Mouse (Mus musculus) layer of hippocampus, adult 18-20 months (tissue): Measurements from ENCODE around the gene Hcfc2. TPM values are rescaled to one million over a fixed set of nuclear protein-coding genes. Genes with fewer than 3 reads are reported as not detected.

ENCODE experiments used
- DNase-seq, 2 experiments: peaks; one replicate each; pipeline ENCODE4 v3.0.0; 2022; ENCODE audit warnings: low spot score in 2 of 2
- total RNA-seq, 2 experiments: library from RNA; stranded (reverse); gene quantifications; 2 replicates each; pipeline ENCODE4 v1.2.3; 2021

Hcfc2 gene
- total RNA-seq, 2 experiments from 2014 or later: 51.9 TPM

- DNase-seq: no peak
Measured at GRCm38 (mm10) chr10:82768901-82769300, 72.9 kb downstream of the Hcfc2 start.

DNA sequence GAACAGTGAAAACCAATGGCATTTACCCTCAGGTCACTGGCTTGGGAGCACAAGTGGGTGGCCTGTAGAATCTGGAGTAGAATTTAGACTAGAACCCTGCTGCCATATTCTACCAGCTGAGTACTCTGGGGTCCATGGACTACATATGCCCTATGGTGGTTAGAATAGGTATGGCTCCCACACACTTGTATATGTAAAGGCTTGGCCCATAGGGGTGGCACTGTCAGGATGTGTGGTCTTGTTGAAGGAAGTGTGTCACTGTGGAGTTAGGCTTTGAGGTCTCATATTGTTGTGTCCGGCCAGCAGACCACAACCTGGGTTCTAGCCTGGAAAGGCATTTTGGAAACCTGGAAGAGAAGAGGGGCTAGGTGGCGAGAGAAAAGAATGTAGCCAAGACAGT, 74.8 kb downstream of the Hcfc2 start:
- DNase-seq: no peak

- no peak for DNase-seq
Measured at GRCm38 (mm10) chr10:82771595-82772170, 75.7 kb downstream of the Hcfc2 start.

GRCm38 (mm10) chr10:82774841-82775240, 78.9 kb downstream of the Hcfc2 start:
- no peak for DNase-seq

DNA sequence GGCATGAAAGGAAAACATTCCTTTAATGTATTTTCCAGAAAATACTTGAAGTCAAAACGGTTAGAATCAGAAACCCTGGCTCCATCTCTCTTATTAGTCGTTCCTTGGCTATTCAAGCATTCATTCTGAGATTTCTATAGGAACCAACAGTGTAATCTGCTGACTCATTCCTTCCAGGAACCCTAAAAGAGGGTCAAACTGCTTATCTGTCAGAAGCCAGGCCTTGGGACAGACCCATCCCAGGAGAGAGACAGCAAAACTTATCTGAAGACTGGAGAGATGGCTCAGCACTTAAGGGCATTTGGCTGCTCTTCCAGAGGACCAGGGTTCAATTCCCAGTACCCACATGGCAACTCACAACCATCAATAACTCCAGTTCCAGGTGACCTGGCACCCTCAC, 81.1 kb downstream of the Hcfc2 start:
- no peak for DNase-seq

GRCm38 (mm10) chr10:82777886-82778285, 81.9 kb downstream of the Hcfc2 start:
- no peak for DNase-seq

DNA sequence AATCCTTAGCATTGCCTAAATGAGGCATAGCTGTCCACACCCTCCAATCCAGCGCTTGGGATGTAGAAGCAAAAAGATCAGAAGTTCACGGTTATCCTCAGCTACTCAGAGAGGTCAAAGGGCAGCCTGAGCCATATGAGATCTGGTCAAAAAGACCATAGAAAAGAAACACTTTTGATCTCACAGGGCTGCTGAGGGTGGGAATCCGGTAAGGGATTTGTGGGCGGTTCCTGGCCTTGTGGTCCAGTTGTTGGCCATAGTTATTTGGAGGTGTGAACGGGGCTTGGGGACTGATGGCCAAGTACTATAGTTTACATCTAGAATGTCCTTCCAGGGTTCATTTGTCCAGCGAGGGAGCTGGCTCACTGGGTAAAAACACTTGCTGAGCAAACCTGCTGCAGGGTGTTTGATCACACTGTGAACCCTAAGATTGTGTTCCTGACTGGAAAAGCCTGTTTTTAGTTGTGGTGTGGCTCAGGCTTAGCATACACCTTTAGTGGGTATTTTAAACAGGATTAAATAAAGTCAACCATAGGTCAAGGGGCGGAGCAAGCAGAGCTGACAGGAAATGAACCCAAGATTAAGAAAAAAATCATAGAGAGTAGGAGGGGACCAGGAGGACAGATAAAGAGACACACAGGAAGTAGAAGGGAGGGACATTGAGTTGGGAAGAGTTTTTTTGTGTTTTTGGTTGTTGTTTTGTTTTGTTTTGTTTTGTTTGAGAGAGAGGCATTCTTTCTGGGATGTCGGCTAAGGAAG, 83.0 kb downstream of the Hcfc2 start:
- no peak for DNase-seq

DNA sequence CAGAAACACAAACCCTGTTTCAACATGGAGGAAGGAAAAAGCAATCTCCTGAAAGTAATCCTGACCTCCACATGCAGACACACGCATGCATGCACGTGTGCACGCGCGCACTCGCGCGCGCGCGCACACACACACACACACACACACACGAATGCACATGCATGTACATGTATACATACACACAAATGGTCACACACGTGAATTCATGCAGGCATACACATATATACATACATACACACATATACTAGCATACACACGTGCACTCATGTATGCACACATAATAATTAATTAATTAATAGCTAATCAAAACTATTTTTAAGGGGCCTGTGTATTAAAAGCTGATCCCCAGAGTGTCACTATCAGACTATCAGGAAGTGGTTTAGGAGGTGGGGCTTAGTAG, 83.9 kb downstream of the Hcfc2 start:
- no peak for DNase-seq

GRCm38 (mm10) chr10:82780322-82780721, 84.4 kb downstream of the Hcfc2 start:
- no peak for DNase-seq

DNA sequence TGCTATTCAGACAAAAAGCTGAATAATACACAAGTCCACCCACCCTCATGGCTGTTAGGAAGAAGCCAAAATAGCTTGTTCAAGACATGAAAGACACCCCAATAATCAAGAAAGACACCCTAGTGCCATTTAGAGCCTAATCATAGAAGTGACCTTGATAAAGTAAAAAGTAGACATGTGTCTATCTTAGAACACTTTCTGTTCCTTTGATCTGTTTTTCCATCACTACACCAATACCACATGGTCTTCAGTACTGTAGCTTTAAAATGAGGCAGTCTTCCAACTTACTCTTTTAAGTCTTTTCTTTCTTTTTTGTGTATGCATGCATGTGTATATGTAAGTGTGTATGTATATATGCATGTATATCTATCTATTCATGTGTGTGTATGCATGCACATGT, 84.9 kb downstream of the Hcfc2 start:
- no peak for DNase-seq

GRCm38 (mm10) chr10:82782472-82782871, 86.5 kb downstream of the Hcfc2 start:
- no peak for DNase-seq

GRCm38 (mm10) chr10:82789181-82789580, 93.2 kb downstream of the Hcfc2 start:
- DNase-seq: no peak

- DNase-seq: no peak
Measured at GRCm38 (mm10) chr10:82790504-82790903, 94.5 kb downstream of the Hcfc2 start.

DNA sequence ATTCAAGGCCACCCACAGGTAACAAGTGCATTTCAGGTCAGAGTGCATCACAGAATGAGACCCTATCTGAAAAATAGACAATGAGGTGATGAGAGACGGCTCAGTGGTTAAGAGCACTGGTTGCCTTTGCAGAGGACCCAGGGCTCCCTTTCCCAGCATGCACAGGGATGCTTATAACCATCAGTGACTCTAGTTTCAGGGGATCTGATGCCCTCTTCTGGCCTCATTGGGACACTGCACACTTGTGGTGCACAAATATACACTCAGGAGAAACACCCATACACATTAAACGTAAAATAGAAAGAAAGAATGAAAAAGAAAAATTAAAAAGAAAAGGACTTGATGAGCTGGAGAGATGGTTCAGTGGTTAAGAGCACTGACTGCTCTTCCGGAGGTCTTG, 95.8 kb downstream of the Hcfc2 start:
- DNase-seq: no peak

Other genes starting within 250 kb of the Hcfc2 start
- not detected for gene Gm1553, start 203.5 kb upstream of the Hcfc2 start, total RNA-seq
- gene 1190007I07Rik, start 72.9 kb upstream of the Hcfc2 start, total RNA-seq: 10 to 100 TPM; 17.8 to 20.7 TPM
- 10 to 100 TPM; 32.6 to 35.1 TPM for gene Tdg, start 66.3 kb upstream of the Hcfc2 start, total RNA-seq
- gene Glt8d2, start 5.5 kb upstream of the Hcfc2 start, total RNA-seq: 10 to 100 TPM; 20.1 to 23.8 TPM
- 10 to 100 TPM; 60.9 to 65.1 TPM for gene Nfyb, start 68.0 kb downstream of the Hcfc2 start, total RNA-seq
- gene Txnrd1, start 137.8 kb downstream of the Hcfc2 start, total RNA-seq: 10 to 100 TPM; 47.7 to 56.7 TPM
- gene Eid3, start 170.5 kb downstream of the Hcfc2 start, total RNA-seq: 1 to 10 TPM in 1 of 2 experiments, under 1 TPM in 1; 0.84 to 1.6 TPM